In the genomic region with DNA sequence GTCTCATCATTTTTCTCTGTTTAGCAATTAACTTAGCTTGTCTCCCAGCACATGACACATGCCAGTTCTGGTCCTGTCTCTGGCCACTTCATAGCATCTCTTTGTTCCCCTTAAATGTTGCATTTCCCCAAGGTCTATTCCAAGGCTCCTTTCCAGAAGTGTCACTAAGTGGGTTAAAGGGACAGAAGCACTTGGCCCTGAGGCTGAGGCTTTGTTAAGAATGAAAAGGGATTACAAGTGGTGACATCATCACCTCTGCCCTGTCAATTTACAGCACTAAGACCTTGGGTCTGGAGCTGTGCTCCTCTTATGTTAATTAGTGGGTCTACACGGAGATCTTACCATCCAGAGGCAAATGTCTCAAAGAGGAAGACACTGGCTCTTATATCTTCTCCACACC, we compare ENCODE assay signal across 22 mouse cellular contexts. TPM values are rescaled to one million over a fixed set of nuclear protein-coding genes. Genes with fewer than 3 reads are reported as not detected.
DNase-seq lines count a peak whose midpoint lies in the region; ATAC-seq and TF ChIP-seq lines count a peak whose summit lies in the region.
"Had no signal": no experiment of that assay in that cellular context is flagged by ENCODE, and none has a peak within 500 bp of the region (broad histone marks: within the 10 kb centered on the region; RNA-seq: fewer than 3 reads in every experiment).

No protein-coding gene starts in this region.

- peaks cover 21% of the 10 kb centered on the region for H3K79me2 ChIP-seq in myocyte (ENCODE audit: control insufficient read depth, insufficient read depth)

- WGBS in forebrain, embryonic 11.5 days, result 22% methylated on average over 1 of the region's 1 CpGs
- WGBS in forebrain, embryonic 10.5 days, result 37% methylated on average over 1 of the region's 1 CpGs
- WGBS in midbrain, embryonic 10.5 days, result 26% methylated on average over 1 of the region's 1 CpGs
- WGBS in midbrain, embryonic 15.5 days, result 12% methylated on average over 1 of the region's 1 CpGs

- no peak overlapping the region for H3K4me3 ChIP-seq in forebrain, embryonic 11.5 days (ENCODE audit: low read depth, low read length)
- H3K4me3 ChIP-seq in forebrain, embryonic 10.5 days, result no peak overlapping the region
- H3K4me3 ChIP-seq in midbrain, embryonic 10.5 days, result no peak overlapping the region
- no peak overlapping the region for H3K4me3 ChIP-seq in midbrain, embryonic 15.5 days
- no peak overlapping the region for H3K4me3 ChIP-seq in myocyte
- H3K4me3 ChIP-seq: embryonic facial prominence, embryonic 13.5 days; erythroblast, embryonic 14.5 days; heart, embryonic 10.5 days had no signal

- no peak for TF ChIP-seq POLR2A in brain, embryonic 14.5 days (IDR thresholded peaks at IDR 0.05; ENCODE audit: borderline replicate concordance, extremely low read depth, insufficient read depth, insufficient read length, poor library complexity, severe bottlenecking)
- TF ChIP-seq POLR2A in myocyte (IDR thresholded peaks at IDR 0.05; ENCODE audit: insufficient read length, low read depth), result no peak

- H3K27ac ChIP-seq in forebrain, embryonic 11.5 days (ENCODE audit: low read depth, low read length), result no peak overlapping the region
- H3K27ac ChIP-seq in forebrain, embryonic 10.5 days, result no peak overlapping the region
- no peak overlapping the region for H3K27ac ChIP-seq in midbrain, embryonic 10.5 days (replicated peaks)
- H3K27ac ChIP-seq in midbrain, embryonic 15.5 days, result no peak overlapping the region
- H3K27ac ChIP-seq: embryonic facial prominence, embryonic 13.5 days; heart, embryonic 10.5 days; kidney, postnatal 0 days had no signal

- no peaks in the 10 kb centered on the region for H3K9me3 ChIP-seq in forebrain, embryonic 11.5 days (ENCODE audit: control insufficient read depth, low read length)
- H3K9me3 ChIP-seq in forebrain, embryonic 10.5 days, result no peaks in the 10 kb centered on the region
- no peaks in the 10 kb centered on the region for H3K9me3 ChIP-seq in midbrain, embryonic 10.5 days (replicated peaks)
- H3K9me3 ChIP-seq in midbrain, embryonic 15.5 days, result no peaks in the 10 kb centered on the region
- H3K9me3 ChIP-seq: embryonic facial prominence, embryonic 13.5 days; heart, embryonic 10.5 days had no signal

- no peak for DNase-seq in forebrain, embryonic 11.5 days (ENCODE audit: low spot score)
- no peak for DNase-seq in forebrain, embryonic 10.5 days (ENCODE audit: extremely low spot score, low spot score)
- DNase-seq in midbrain, embryonic 10.5 days (ENCODE audit: low spot score), result peak; percentile 13
- DNase-seq in brain, embryonic 14.5 days (ENCODE audit: low read depth), result peak; percentile 54
- DNase-seq in liver, result no peak
- DNase-seq in frontal cortex, postnatal 25 days (ENCODE audit: low spot score in 2 of 2), result no peak
- DNase-seq: adrenal gland, postnatal 25 days; cerebellum, adult 11 months; cerebellum, postnatal 10 days; kidney, adult 11 months; liver, postnatal 0 days; right cerebral cortex, postnatal 14 days had no signal

- no peaks in the 10 kb centered on the region; the same call in 1 of the 2 replicates for H3K4me1 ChIP-seq in forebrain, embryonic 11.5 days (replicated peaks; ENCODE audit: control insufficient read depth, insufficient read depth, low read length)
- peaks cover 19% of the 10 kb centered on the region for H3K4me1 ChIP-seq in forebrain, embryonic 10.5 days
- peaks cover 13% of the 10 kb centered on the region for H3K4me1 ChIP-seq in midbrain, embryonic 10.5 days
- H3K4me1 ChIP-seq in midbrain, embryonic 15.5 days, result 0 out of 2 replicates have a peak, but pooled peaks cover 5% of the 10 kb centered on the region

- no peaks in the 10 kb centered on the region for H3K36me3 ChIP-seq in forebrain, embryonic 11.5 days (ENCODE audit: control insufficient read depth, insufficient read depth, low read length)
- peaks cover 40% of the 10 kb centered on the region for H3K36me3 ChIP-seq in forebrain, embryonic 10.5 days (replicated peaks)
- H3K36me3 ChIP-seq in midbrain, embryonic 10.5 days, result peaks cover 33% of the 10 kb centered on the region
- 0 out of 2 replicates have a peak, but pooled peaks cover 14% of the 10 kb centered on the region for H3K36me3 ChIP-seq in midbrain, embryonic 15.5 days (replicated peaks)
- H3K36me3 ChIP-seq in myocyte (ENCODE audit: control insufficient read depth, insufficient read depth), result peaks cover 10% of the 10 kb centered on the region
- H3K36me3 ChIP-seq: G1E had no signal

- no peak overlapping the region for H3ac ChIP-seq in myocyte (ENCODE audit: control insufficient read depth, insufficient read length)

- H3K27me3 ChIP-seq in forebrain, embryonic 11.5 days (ENCODE audit: control insufficient read depth, insufficient read depth, low read length), result no peaks in the 10 kb centered on the region
- no peaks in the 10 kb centered on the region for H3K27me3 ChIP-seq in forebrain, embryonic 10.5 days (ENCODE audit: poor library complexity, severe bottlenecking)
- H3K27me3 ChIP-seq in midbrain, embryonic 10.5 days (ENCODE audit: low read depth, poor library complexity, severe bottlenecking), result peaks cover 14% of the 10 kb centered on the region; the same call in 1 of the 2 replicates
- H3K27me3 ChIP-seq in midbrain, embryonic 15.5 days (replicated peaks), result no peaks in the 10 kb centered on the region
- no peaks in the 10 kb centered on the region for H3K27me3 ChIP-seq in myocyte (ENCODE audit: control insufficient read depth, insufficient read depth, insufficient read length)
- H3K27me3 ChIP-seq: embryonic facial prominence, embryonic 13.5 days had no signal

- H3K9ac ChIP-seq in forebrain, embryonic 11.5 days (ENCODE audit: low read length), result no peak overlapping the region
- no peak overlapping the region for H3K9ac ChIP-seq in midbrain, embryonic 15.5 days
- H3K9ac ChIP-seq: embryonic facial prominence, embryonic 13.5 days; liver, postnatal 0 days had no signal

- ATAC-seq in forebrain, embryonic 11.5 days (replicated peaks; ENCODE audit: low FRiP score), result 0 out of 2 replicates have a peak, but pooled peaks have one; percentile 47
- ATAC-seq in midbrain, embryonic 15.5 days (replicated peaks), result no peak
- ATAC-seq: hindbrain, embryonic 16.5 days; liver, postnatal 0 days; lung, postnatal 0 days had no signal

- no peak overlapping the region for H3K4me2 ChIP-seq in forebrain, embryonic 11.5 days (ENCODE audit: low read depth, low read length, severe bottlenecking)
- no peak overlapping the region for H3K4me2 ChIP-seq in midbrain, embryonic 15.5 days
- H3K4me2 ChIP-seq in myocyte (ENCODE audit: low read depth), result no peak overlapping the region
- H3K4me2 ChIP-seq: embryonic facial prominence, embryonic 13.5 days; liver, embryonic 11.5 days had no signal

- TF ChIP-seq CTCF in brain, embryonic 14.5 days (IDR thresholded peaks at IDR 0.05; ENCODE audit: borderline replicate concordance, extremely low read depth, insufficient read depth, insufficient read length), result no peak

TF ChIP-seq in myocyte, 11 proteins besides CTCF, POLR2A, EP300 and RAD21:
- TF ChIP-seq TCF12 (IDR thresholded peaks at IDR 0.05; ENCODE audit: insufficient read depth, poor library complexity, severe bottlenecking) (no peak), CEBPB (IDR thresholded peaks at IDR 0.05; ENCODE audit: insufficient read depth, poor library complexity, severe bottlenecking) (peak; percentile 57; the same call in 1 of the 2 replicates)

RNA-seq across cellular contexts. Expression of a gene that starts 56.0 kb away (rescaled TPM):
- 133 and 134 TPM in 2 replicates for polyA plus RNA-seq in forebrain, embryonic 11.5 days (2014; fragmentation: Nextera tagmentation; extraction: Ambion mirVana)
- polyA plus RNA-seq in forebrain, embryonic 10.5 days (2016; fragmentation: Nextera tagmentation; extraction: Ambion mirVana), result 86.1 and 91.3 TPM in 2 replicates
- 107 and 133 TPM in 2 replicates for polyA plus RNA-seq in midbrain, embryonic 10.5 days (2016; fragmentation: Nextera tagmentation; extraction: Ambion mirVana)
- polyA plus RNA-seq in midbrain, embryonic 15.5 days (2015; fragmentation: Nextera tagmentation; extraction: Ambion mirVana), result 413 and 416 TPM in 2 replicates
- polyA plus RNA-seq in brain, embryonic 14.5 days (2012; rRNA removed), result 278 and 485 TPM in 2 replicates
- polyA plus RNA-seq in myocyte (2012; fragmentation: generic; extraction: Trizol), result 207 TPM
- polyA plus RNA-seq: G1E had no signal

Comparison
In these comparisons a context has a peak if more than half of its experiments do, and no peak if none do; other contexts are left out.
1. DNase-seq: peak in midbrain, embryonic 10.5 days (single experiment) and brain, embryonic 14.5 days (single experiment); none in forebrain, embryonic 11.5 days (single experiment), forebrain, embryonic 10.5 days (single experiment), liver (single experiment) and frontal cortex, postnatal 25 days (0 of 2).